Mouse (Mus musculus) left cerebral cortex, postnatal 14 days (tissue): ENCODE results near the gene Sowahb. TPM values are rescaled to one million over a fixed set of nuclear protein-coding genes. Genes with fewer than 3 reads are reported as not detected.
A peak's percentile ranks its signal among the peaks of the same experiment; 100 is the strongest.

ENCODE experiments used
- DNase-seq, 2 experiments: peaks; one replicate each; pipeline ENCODE4 v3.0.0; 2021 to 2022; ENCODE audit warnings: low spot score in 2 of 2, mixed read lengths in 1 of 2
- intact Hi-C: fragments of 180-260 bp; cut with DNase I; formaldehyde crosslinking; loops from one replicate; pipeline ENCODE4 v1.15.1; 2025
- long read RNA-seq, 2 experiments: library from polyadenylated mRNA; stranded (forward); transcript quantifications; one replicate each; pipeline ENCODE4 v2.0.0; 2021
- total RNA-seq, 2 experiments: library from RNA; stranded (reverse); gene quantifications; 2 replicates each; pipeline ENCODE4 v1.2.3; 2021

Gene Sowahb
- total RNA-seq, result 1 to 10 TPM; 5.2 to 6.8 TPM
- long read RNA-seq, experiment 1, transcript Sowahb-201 (1 exons, 3,900 nt), result major isoform, 12 of 12 reads
- long read RNA-seq, experiment 1, partial matches to known transcripts, result 0 of 12 reads
- long read RNA-seq, experiment 1, other reads (novel, unspliced or antisense), result 0 of 12 reads
- long read RNA-seq, experiment 2, transcript Sowahb-201 (1 exons, 3,900 nt), result major isoform, 8 of 8 reads
- long read RNA-seq, experiment 2, partial matches to known transcripts, result 0 of 8 reads
- long read RNA-seq, experiment 2, other reads (novel, unspliced or antisense), result 0 of 8 reads

GRCm38 (mm10) chr5:93044584-93045370, at the start of gene Sowahb:
TSS of gene Sowahb (minus strand) at chr5:93045022.
- peak in 1 of 2 experiments; percentile 38 for DNase-seq
- intact Hi-C loops, result loop anchor here (5.0 kb wide), 1 partner anchor 42 kb away; no protein-coding TSS in a partner anchor

DNA sequence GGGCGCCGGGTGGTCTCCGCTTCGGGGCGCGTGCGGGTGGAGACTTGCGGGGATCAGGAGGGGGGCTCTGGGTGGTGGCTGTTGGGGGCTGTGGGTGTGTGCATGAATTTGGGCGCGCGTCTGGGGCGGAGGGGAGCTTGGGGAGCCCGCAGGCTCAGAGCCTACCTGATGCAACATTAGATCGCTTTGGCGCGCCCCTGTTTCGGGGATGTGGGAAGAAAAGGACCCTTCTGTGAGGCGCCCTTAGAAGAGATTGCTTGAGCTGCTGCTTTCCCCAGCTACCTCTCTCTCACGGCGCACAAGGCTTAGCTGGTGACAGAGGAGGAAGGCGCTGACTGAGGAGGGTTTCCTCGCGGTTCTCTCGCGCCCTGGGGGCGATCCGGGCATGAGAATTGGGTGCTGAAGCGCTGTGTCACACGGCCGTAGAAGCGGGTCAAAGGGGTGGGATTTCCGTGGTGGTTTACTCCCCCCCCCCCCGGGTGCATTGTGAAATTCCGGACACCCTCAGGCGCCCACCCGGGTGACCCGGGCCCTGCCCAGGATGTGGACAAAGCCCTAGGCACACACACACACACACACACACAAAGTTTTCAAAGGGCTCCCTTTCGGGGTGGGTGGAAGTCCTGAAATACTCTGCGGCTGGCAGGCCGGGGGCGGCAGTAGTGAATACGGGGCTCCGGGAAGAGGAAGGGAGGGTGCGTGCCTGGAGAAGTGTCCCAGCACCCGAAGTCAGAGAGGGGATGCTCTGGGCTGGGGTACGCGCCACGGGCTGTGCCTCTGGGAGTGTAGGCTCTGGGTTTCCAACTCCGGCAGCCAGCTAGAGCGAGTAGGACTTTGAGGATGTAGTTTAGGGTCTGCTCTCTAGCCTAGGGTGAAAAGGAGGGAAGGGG, 49.1 kb upstream of the Sowahb start:
- peak; percentile 32 to 52 for DNase-seq
- intact Hi-C loops, result loop anchor here (5.0 to 10.0 kb wide), 4 partner anchors 33 to 181 kb away; no protein-coding TSS in a partner anchor

GRCm38 (mm10) chr5:93092857-93093622, 48.2 kb upstream of the Sowahb start, which contains the start of gene Sept11:
TSS of gene Sept11 (plus strand) at chr5:93093437.
- intact Hi-C loops, result loop anchor here (5.0 to 10.0 kb wide), 4 partner anchors 34 to 182 kb away; no protein-coding TSS in a partner anchor
- DNase-seq, result peak; percentile 95

DNA sequence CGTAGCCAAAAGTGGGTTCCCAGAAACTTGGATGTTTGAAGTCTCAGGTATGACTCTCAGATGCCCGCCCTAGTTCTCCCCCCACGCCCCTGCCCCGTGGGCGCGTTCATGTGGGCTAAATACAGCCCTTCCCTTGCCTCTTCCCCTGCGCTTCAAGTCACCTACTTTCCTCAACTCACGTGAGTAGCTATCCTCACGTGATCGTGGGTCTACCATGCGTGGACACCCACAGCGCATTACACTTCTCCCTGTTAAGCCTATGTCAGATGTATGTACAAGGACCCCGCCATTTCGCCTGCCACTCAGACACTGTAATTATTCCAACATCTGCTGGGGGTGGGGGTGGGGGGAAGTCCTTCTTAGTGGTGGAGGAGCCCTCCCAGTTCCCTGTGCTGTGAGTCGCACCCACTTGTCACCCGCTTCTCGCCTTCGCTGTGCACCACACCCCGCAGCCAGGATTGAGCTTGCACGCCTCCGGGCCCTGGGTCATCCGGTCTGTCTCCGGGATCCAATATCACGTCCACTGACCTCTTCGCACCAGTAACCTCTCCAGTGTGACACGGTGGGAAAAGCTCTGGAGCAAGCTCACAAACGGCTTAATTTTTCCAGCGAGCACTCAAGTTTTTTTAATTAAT, 47.4 kb upstream of the Sowahb start:
- intact Hi-C loops, result loop anchor here (5.0 to 10.0 kb wide), 4 partner anchors 35 to 183 kb away; no protein-coding TSS in a partner anchor
- peak; percentile 41 to 61 for DNase-seq

GRCm38 (mm10) chr5:93091266-93091665, 46.4 kb upstream of the Sowahb start:
- DNase-seq, result no peak
- intact Hi-C loops, result loop anchor here (5.0 to 10.0 kb wide), 4 partner anchors 36 to 184 kb away; no protein-coding TSS in a partner anchor

GRCm38 (mm10) chr5:93085900-93086299, 41.1 kb upstream of the Sowahb start:
- DNase-seq, result no peak
- intact Hi-C loops, result no loop called here

DNA sequence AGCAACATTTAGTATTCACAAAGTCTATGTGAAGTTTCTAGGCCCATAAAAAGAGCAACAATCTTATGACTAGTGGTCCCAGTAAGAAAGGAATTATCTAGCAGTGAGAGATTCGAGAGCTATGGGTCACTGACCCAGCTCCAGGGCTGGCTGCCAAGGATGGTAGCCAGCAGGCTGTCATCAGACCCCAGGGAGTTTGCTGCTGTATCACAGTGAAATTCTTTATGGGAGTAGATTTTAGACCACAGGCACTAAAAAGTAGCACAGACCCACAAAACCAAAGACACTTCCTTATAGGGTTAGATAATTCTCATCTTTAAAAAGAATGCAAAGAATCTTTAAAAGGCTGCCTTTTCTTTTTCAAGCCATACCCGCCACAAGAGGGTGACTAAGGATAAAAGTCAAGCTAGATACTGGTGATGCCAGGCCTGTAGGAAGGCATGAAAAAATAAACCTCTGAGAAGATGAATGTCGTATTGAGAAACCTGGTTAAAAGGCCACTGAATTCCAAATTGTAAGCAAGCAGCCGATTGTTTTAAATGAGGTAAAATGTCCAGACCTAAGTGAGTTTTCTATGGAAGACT, 40.3 kb upstream of the Sowahb start:
- intact Hi-C loops, result no loop called here

GRCm38 (mm10) chr5:93079596-93079995, 34.8 kb upstream of the Sowahb start:
- DNase-seq, result no peak
- intact Hi-C loops, result no loop called here

More for the DNA sequence above, 40.3 kb upstream of the Sowahb start:
- DNase-seq, result no peak

- no peak for DNase-seq
- intact Hi-C loops, result no loop called here
Observed at GRCm38 (mm10) chr5:93077661-93078323, 33.0 kb upstream of the Sowahb start.

DNA sequence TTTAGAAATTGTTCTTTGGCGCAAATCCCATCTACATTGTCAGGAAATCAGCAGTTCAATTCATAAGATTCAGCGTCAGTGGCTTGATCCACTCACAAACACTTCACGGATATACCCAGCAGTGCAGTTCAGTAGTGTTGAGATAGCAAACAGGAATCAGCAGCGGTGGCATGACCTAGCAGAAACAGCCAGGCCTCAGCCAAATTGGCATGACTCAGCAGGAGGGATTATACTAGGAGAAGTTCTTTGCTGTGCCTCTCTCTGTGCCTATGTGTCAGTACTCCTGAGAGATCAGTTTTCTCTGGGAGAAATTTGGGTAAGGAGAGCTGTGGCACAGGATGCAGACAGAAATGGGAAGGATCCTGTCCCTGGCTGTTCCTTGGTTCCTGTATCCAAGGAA, 16.0 kb upstream of the Sowahb start:
- intact Hi-C loops, result no loop called here
- DNase-seq, result no peak

DNA sequence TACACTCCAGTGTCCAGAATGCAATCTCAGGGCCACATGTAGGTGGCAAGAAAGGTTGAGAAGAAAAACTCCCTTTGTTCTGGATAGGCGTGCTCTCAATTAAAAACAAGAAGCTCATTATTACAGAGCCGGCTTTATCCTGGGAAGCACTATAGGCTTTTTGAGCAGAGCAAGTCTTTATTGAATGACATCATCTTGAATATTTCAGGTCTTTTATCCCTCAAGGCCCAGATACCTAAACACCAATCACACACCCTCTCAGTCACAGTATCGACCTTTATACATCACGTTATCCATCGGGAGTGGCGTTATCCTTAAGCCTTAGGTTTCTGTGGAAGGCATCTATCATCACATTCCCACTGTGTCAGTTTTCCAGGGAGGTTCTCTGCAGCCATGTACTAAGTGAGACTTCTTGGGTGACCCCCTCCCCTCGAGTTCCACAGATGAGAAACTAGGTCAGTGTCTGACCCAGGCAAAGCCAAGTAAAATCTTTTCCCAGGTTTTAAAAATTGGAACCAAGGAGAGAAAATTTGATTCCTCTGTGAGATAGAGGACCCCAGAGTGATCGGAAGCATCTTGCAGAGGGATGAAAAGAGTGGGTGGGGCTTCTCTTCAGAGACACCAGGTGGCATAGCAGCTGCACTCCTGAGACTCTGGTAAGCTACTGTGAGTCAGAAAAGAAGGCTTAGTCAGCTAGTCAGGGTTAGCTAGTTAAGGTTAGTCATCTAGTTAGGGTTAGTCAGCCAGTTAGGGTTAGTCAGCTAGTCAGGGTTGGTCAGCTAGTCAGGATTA, 9.0 kb upstream of the Sowahb start:
- DNase-seq, result peak in 1 of 2 experiments; percentile 49
- intact Hi-C loops, result no loop called here

DNA sequence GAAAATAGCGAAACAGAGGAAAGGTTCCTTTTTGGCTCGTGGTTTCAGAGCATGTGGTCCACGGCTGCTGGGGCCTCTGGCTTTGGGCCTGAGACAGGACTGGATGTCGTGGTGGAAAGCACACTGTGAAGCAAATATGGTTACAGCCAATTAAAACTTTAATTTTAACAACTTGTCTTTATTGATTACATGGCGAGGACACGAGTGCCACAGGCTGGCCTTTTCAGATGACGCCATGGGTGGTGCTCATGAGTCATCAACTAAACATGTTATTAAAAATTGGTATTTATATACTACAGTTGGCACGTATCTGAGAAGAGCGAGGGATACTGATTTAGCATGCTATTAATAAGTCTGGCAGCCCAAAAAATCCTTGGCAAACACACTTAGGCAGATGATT, 7.1 kb upstream of the Sowahb start:
- DNase-seq, result no peak
- intact Hi-C loops, result no loop called here

DNA sequence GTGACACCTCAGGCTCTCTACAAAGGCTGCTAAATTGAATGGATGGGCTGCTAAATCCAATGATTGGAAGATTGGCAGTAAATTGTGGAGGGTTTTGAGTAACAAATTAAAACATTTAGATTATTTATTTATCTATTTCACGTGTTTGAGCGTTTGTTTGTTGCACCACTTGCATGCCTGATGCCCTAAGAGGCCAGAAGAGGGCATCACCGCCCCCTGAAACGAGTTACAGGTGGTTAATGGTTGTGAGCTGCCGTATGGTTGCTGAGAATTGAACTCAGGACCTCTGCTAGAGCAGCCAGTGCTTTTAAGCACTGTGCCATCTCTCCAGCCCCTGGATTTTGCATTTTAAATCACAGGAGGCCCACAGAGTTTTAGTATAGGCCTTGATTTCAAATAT, 6.2 kb upstream of the Sowahb start:
- no peak for DNase-seq
- intact Hi-C loops, result no loop called here

DNA sequence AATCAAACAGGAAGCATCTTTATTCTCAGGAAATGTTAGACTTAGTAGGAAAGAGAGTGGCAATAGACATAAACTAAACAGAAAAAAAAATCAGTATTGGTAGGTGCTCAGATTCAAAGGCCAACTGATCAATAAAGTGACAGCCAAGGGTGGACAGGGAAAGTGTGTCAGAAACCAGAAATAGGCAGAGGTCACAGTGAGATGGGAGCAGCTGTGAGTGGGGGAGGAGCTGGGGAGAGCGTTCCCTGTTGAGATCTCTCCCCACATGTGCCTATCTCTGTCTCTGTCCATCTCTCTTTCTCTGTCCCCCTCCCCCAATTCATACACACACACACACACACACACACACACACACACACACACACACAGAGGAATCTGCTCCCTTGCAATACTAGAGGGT, 5.1 kb upstream of the Sowahb start:
- DNase-seq, result no peak
- intact Hi-C loops, result loop anchor here (5.0 kb wide), 1 partner anchor 48 kb away; no protein-coding TSS in a partner anchor

- DNase-seq, result no peak
- intact Hi-C loops, result loop anchor here (5.0 kb wide), 1 partner anchor 46 kb away; no protein-coding TSS in a partner anchor
Observed at GRCm38 (mm10) chr5:93048481-93049240, 3.8 kb upstream of the Sowahb start.
